Mouse (Mus musculus) heart, embryonic 10.5 days (tissue): Measurements from ENCODE around the gene Sim2. TPM values are rescaled to one million over a fixed set of nuclear protein-coding genes. Genes with fewer than 3 reads are reported as not detected.

ENCODE experiments used
- DNase-seq: peaks from one replicate; pipeline ENCODE4 v3.0.0-alpha.2; 2017; ENCODE audit warnings: low spot score
- H3K27ac ChIP-seq: fragments of 300-500 bp; sonication (generic); 2 replicates; pipeline ENCODE4 v1.5.1; 2016; ENCODE audit warnings: mild to moderate bottlenecking
- H3K27me3 ChIP-seq: fragments of 300-500 bp; sonication (generic); 2 replicates; pipeline ENCODE4 v1.6.1; 2016; ENCODE audit warnings: mild to moderate bottlenecking; ENCODE audit not compliant: poor library complexity, insufficient read depth, severe bottlenecking
- H3K36me3 ChIP-seq: fragments of 300-500 bp; sonication (generic); 2 replicates; pipeline ENCODE4 v1.6.1; 2016; ENCODE audit warnings: mild to moderate bottlenecking, moderate library complexity
- H3K4me1 ChIP-seq: fragments of 300-500 bp; sonication (generic); 2 replicates; pipeline ENCODE4 v1.6.1; 2016; ENCODE audit warnings: mild to moderate bottlenecking
- H3K4me3 ChIP-seq: fragments of 300-500 bp; sonication (generic); 2 replicates; pipeline ENCODE4 v1.5.1; 2016; ENCODE audit warnings: mild to moderate bottlenecking, moderate library complexity
- H3K9me3 ChIP-seq: fragments of 300-500 bp; sonication (generic); 2 replicates; pipeline ENCODE4 v1.6.1; 2016; ENCODE audit warnings: mild to moderate bottlenecking, moderate library complexity
- WGBS: fragments of 180-500 bp; shearing (Covaris S2); methylation state at CpG from one replicate; pipeline ENCODE4 v1.1.7; 2016; 5-methylcytosine and 5-hydroxymethylcytosine counted together
- polyA plus RNA-seq: library from polyadenylated mRNA; unstranded; fragments of >200 nt; fragmentation: Nextera tagmentation; extraction: Ambion mirVana; gene quantifications from 2 replicates; pipeline ENCODE4 v1.2.1, GENCODE M21; 2016

The Sim2 gene
- polyA plus RNA-seq, 1 experiment from 2014 or later: 0.05 TPM

- H3K4me3 ChIP-seq: peak overlapping the region; percentile 40
- H3K27me3 ChIP-seq: peaks cover 8% of the 10 kb centered on the region; the same call in 1 of the 2 replicates
These were observed 18.7 kb upstream of the Sim2 start for GRCm38 (mm10) chr16:94065728-94066674.

GRCm38 (mm10) chr16:94066771-94067170, 18.0 kb upstream of the Sim2 start:
- H3K27me3 ChIP-seq: peaks cover 13% of the 10 kb centered on the region; the same call in 1 of the 2 replicates
- WGBS: 77% methylated on average over 6 of the region's 6 CpGs

More at GRCm38 (mm10) chr16:94065728-94066674, 18.7 kb upstream of the Sim2 start:
- Histone ChIP-seq H3K27ac (0 out of 2 replicates have a peak overlapping the region, but pooled peaks have one; percentile 47), H3K4me1 (no peaks in the 10 kb centered on the region), H3K9me3 (no peaks in the 10 kb centered on the region), H3K36me3 (no peaks in the 10 kb centered on the region)
- 57% methylated on average over 24 of the region's 24 CpGs for WGBS
- no peak for DNase-seq

GRCm38 (mm10) chr16:94067280-94067679, 17.5 kb upstream of the Sim2 start:
- DNase-seq: no peak
- Histone ChIP-seq H3K9me3 (no peaks in the 10 kb centered on the region), H3K4me3 (no peak overlapping the region), H3K4me1 (peaks cover 8% of the 10 kb centered on the region), H3K36me3 (no peaks in the 10 kb centered on the region), H3K27me3 (peaks cover 13% of the 10 kb centered on the region; the same call in 1 of the 2 replicates), H3K27ac (no peak overlapping the region)
- WGBS: 65% methylated on average over 5 of the region's 5 CpGs

More at GRCm38 (mm10) chr16:94066771-94067170, 18.0 kb upstream of the Sim2 start:
- H3K4me1 ChIP-seq: peaks cover 7% of the 10 kb centered on the region
- H3K27ac ChIP-seq: no peak overlapping the region
- H3K9me3 ChIP-seq: no peaks in the 10 kb centered on the region
- no peak overlapping the region; the same call in 1 of the 2 replicates for H3K4me3 ChIP-seq
- no peaks in the 10 kb centered on the region for H3K36me3 ChIP-seq
- no peak for DNase-seq

- no peak overlapping the region for H3K4me3 ChIP-seq
- H3K36me3 ChIP-seq: no peaks in the 10 kb centered on the region
- peaks cover 8% of the 10 kb centered on the region for H3K4me1 ChIP-seq
- DNase-seq: no peak
- H3K27ac ChIP-seq: no peak overlapping the region
- WGBS: 87% methylated on average over 5 of the region's 5 CpGs
- H3K9me3 ChIP-seq: no peaks in the 10 kb centered on the region
- peaks cover 23% of the 10 kb centered on the region; the same call in 1 of the 2 replicates for H3K27me3 ChIP-seq
These were observed 15.7 kb upstream of the Sim2 start for GRCm38 (mm10) chr16:94069061-94069460.

GRCm38 (mm10) chr16:94070920-94071319, 13.8 kb upstream of the Sim2 start:
- Histone ChIP-seq H3K36me3 (no peaks in the 10 kb centered on the region), H3K4me1 (peaks cover 8% of the 10 kb centered on the region)

GRCm38 (mm10) chr16:94071468-94071867, 13.3 kb upstream of the Sim2 start:
- H3K4me3 ChIP-seq: no peak overlapping the region
- peaks cover 8% of the 10 kb centered on the region for H3K4me1 ChIP-seq
- H3K27ac ChIP-seq: no peak overlapping the region
- DNase-seq: no peak
- H3K36me3 ChIP-seq: no peaks in the 10 kb centered on the region
- H3K27me3 ChIP-seq: peaks cover 43% of the 10 kb centered on the region
- WGBS: 73% methylated on average over 8 of the region's 8 CpGs
- H3K9me3 ChIP-seq: no peaks in the 10 kb centered on the region

More at GRCm38 (mm10) chr16:94070920-94071319, 13.8 kb upstream of the Sim2 start:
- H3K9me3 ChIP-seq: no peaks in the 10 kb centered on the region
- H3K27me3 ChIP-seq: peaks cover 37% of the 10 kb centered on the region
- H3K27ac ChIP-seq: no peak overlapping the region
- H3K4me3 ChIP-seq: no peak overlapping the region
- DNase-seq: no peak
- WGBS: 74% methylated on average over 9 of the region's 9 CpGs

- 38% methylated on average over 19 of the region's 19 CpGs for WGBS
- no peak for DNase-seq
- no peak overlapping the region for H3K27ac ChIP-seq
These were observed 9.2 kb upstream of the Sim2 start for GRCm38 (mm10) chr16:94075362-94076027.

GRCm38 (mm10) chr16:94078318-94079074, 6.2 kb upstream of the Sim2 start:
- 2% methylated on average over 23 of the region's 23 CpGs for WGBS
- peaks cover 96% of the 10 kb centered on the region for H3K27me3 ChIP-seq
- no peak for DNase-seq
- no peak overlapping the region for H3K27ac ChIP-seq
- H3K36me3 ChIP-seq: no peaks in the 10 kb centered on the region
- H3K9me3 ChIP-seq: no peaks in the 10 kb centered on the region
- peaks cover 9% of the 10 kb centered on the region; the same call in 1 of the 2 replicates for H3K4me1 ChIP-seq
- peak overlapping the region; percentile 12; the same call in 1 of the 2 replicates for H3K4me3 ChIP-seq

More at GRCm38 (mm10) chr16:94075362-94076027, 9.2 kb upstream of the Sim2 start:
- Histone ChIP-seq H3K4me1 (peaks cover 14% of the 10 kb centered on the region), H3K4me3 (no peak overlapping the region), H3K36me3 (no peaks in the 10 kb centered on the region), H3K9me3 (no peaks in the 10 kb centered on the region), H3K27me3 (peaks cover 75% of the 10 kb centered on the region)

- Histone ChIP-seq H3K36me3 (no peaks in the 10 kb centered on the region), H3K27ac (no peak overlapping the region), H3K4me1 (peaks cover 14% of the 10 kb centered on the region), H3K4me3 (peak overlapping the region; percentile 12; the same call in 1 of the 2 replicates), H3K27me3 (peaks cover 96% of the 10 kb centered on the region), H3K9me3 (no peaks in the 10 kb centered on the region)
- WGBS: under 1% methylated on average over 47 of the region's 47 CpGs
- DNase-seq: no peak
These were observed 5.5 kb upstream of the Sim2 start for GRCm38 (mm10) chr16:94079075-94079855.

GRCm38 (mm10) chr16:94079856-94080555, 4.7 kb upstream of the Sim2 start:
- Histone ChIP-seq H3K27me3 (peaks cover 100% of the 10 kb centered on the region), H3K27ac (no peak overlapping the region), H3K4me1 (peaks cover 22% of the 10 kb centered on the region), H3K36me3 (no peaks in the 10 kb centered on the region), H3K9me3 (no peaks in the 10 kb centered on the region), H3K4me3 (no peak overlapping the region)
- WGBS: 2% methylated on average over 13 of the region's 13 CpGs
- DNase-seq: no peak

GRCm38 (mm10) chr16:94081596-94081995, 3.1 kb upstream of the Sim2 start:
- H3K27me3 ChIP-seq: peaks cover 100% of the 10 kb centered on the region
- WGBS: 13% methylated on average over 5 of the region's 5 CpGs

More at GRCm38 (mm10) chr16:94081596-94081995, 3.1 kb upstream of the Sim2 start:
- no peak overlapping the region for H3K27ac ChIP-seq
- no peak for DNase-seq
- peaks cover 32% of the 10 kb centered on the region for H3K4me1 ChIP-seq
- no peaks in the 10 kb centered on the region for H3K36me3 ChIP-seq
- no peak overlapping the region for H3K4me3 ChIP-seq
- no peaks in the 10 kb centered on the region for H3K9me3 ChIP-seq
